Mouse (Mus musculus) adrenal gland, postnatal 25 days (tissue): ENCODE results near the gene Tmem178b. TPM values are rescaled to one million over a fixed set of nuclear protein-coding genes. Genes with fewer than 3 reads are reported as not detected.

ENCODE experiments used
- total RNA-seq: library from RNA; stranded (reverse); gene quantifications from 2 replicates; pipeline ENCODE4 v1.2.3, GENCODE M21; 2021

Gene Tmem178b
- total RNA-seq, 1 experiment from 2014 or later, result 33.9 TPM

Other genes with a start within 250 kb of the Tmem178b start
- 35.1 and 43.4 TPM in 2 replicates for gene Braf, start 147.8 kb upstream of the Tmem178b start, total RNA-seq
- 71.2 and 76.7 TPM in 2 replicates for gene Mrps33, start 62.3 kb upstream of the Tmem178b start, total RNA-seq